Mouse (Mus musculus) heart, adult 9 months (tissue): ENCODE data around the gene Mmaa.

Experiments
- DNase-seq, 2 experiments: peaks; one replicate each; pipeline ENCODE4 v3.0.0; 2022; ENCODE audit warnings: low spot score in 2 of 2

Gene Mmaa

GRCm38 (mm10) chr8:79288681-79289080, 6.1 kb downstream of the Mmaa start:
- no peak for DNase-seq

- DNase-seq = no peak
Observed at GRCm38 (mm10) chr8:79288250-79288649, 6.5 kb downstream of the Mmaa start.

- DNase-seq = no peak
Observed at GRCm38 (mm10) chr8:79286424-79286823, 8.3 kb downstream of the Mmaa start.

- DNase-seq = no peak
Observed at GRCm38 (mm10) chr8:79284626-79285025, 10.1 kb downstream of the Mmaa start.

GRCm38 (mm10) chr8:79281376-79281890, 13.3 kb downstream of the Mmaa start:
- no peak for DNase-seq

- DNase-seq = no peak
Observed at GRCm38 (mm10) chr8:79277264-79277870, 17.4 kb downstream of the Mmaa start.

- no peak for DNase-seq
Observed at GRCm38 (mm10) chr8:79274940-79275339, 19.8 kb downstream of the Mmaa start.

GRCm38 (mm10) chr8:79273776-79274175, 21.0 kb downstream of the Mmaa start:
- DNase-seq = peak; percentile 45 to 52

- DNase-seq = no peak
Observed at GRCm38 (mm10) chr8:79272676-79273075, 22.1 kb downstream of the Mmaa start.

GRCm38 (mm10) chr8:79268921-79269320, 25.8 kb downstream of the Mmaa start:
- DNase-seq = no peak

- no peak for DNase-seq
Observed at GRCm38 (mm10) chr8:79261920-79262319, 32.8 kb downstream of the Mmaa start.

- DNase-seq = no peak
Observed at GRCm38 (mm10) chr8:79256076-79256705, 38.5 kb downstream of the Mmaa start.

GRCm38 (mm10) chr8:79253742-79254141, 41.0 kb downstream of the Mmaa start:
- DNase-seq = no peak

GRCm38 (mm10) chr8:79248470-79248869, 46.3 kb downstream of the Mmaa start, which contains the start of gene 1700011L22Rik:
Gene 1700011L22Rik (minus strand): TSS chr8:79248570.
- DNase-seq = no peak

GRCm38 (mm10) chr8:79243422-79243821, 51.3 kb downstream of the Mmaa start:
- DNase-seq = no peak

- no peak for DNase-seq
Observed at GRCm38 (mm10) chr8:79239996-79240395, 54.7 kb downstream of the Mmaa start.

GRCm38 (mm10) chr8:79239320-79239719, 55.4 kb downstream of the Mmaa start:
- no peak for DNase-seq

GRCm38 (mm10) chr8:79229266-79229888, 65.4 kb downstream of the Mmaa start:
- no peak for DNase-seq

- no peak for DNase-seq
Observed at GRCm38 (mm10) chr8:79227916-79228315, 66.8 kb downstream of the Mmaa start.

- DNase-seq = no peak
Observed at GRCm38 (mm10) chr8:79227194-79227593, 67.5 kb downstream of the Mmaa start.

GRCm38 (mm10) chr8:79226046-79226445, 68.7 kb downstream of the Mmaa start:
- DNase-seq = no peak

- DNase-seq = peak; percentile 31 to 35
Observed at GRCm38 (mm10) chr8:79225586-79225985, 69.2 kb downstream of the Mmaa start.

GRCm38 (mm10) chr8:79224363-79224762, 70.4 kb downstream of the Mmaa start:
- no peak for DNase-seq
